Mouse (Mus musculus): ENCODE results near the gene Iqgap3.

Gene Iqgap3

GRCm38 (mm10) chr3:88094126-88094525 lies 12.4 kb downstream of the Iqgap3 start:
- no peak for DNase-seq (ENCODE audit: low spot score)

DNA sequence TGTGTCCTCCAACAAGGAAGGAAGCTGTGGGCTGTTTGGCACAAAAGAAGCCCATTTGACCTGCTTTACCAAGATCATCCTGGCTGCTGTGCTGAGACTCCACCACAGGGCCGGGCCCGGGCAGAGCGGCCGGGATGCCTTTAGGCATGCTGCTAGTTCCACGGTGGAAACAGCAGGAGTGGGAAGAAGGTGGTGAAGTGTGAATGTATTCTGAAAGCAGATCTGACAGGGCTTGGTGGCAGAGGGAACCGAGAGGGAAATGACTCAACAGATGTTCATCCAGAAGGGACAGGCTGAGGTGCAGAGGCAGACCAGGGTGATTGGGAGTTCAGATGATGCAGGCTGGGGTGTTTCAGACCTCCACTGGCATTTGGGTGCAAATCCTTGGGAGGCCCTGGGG lies 15.9 kb downstream of the Iqgap3 start:
- no peak for DNase-seq (ENCODE audit: low spot score)

DNA sequence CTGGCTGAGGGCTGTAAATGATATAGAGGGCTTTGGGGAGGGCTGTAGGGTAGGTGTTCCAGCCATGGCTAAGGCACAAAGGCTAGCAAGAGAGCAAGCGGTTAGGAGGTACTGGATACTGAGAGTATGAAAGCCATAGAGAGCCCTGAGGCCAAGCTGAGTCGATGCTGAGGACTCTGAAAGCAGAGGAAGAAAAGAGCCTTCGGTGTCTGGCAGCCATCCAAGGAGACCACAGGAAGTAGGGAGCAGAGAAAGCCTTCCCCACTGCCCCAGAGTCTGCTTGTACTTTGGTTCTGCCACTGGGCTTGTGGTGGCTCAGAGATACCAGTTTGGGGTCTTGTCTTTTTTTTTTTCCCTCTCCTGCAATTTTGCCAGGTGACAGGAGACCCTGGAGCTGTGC lies 18.5 kb downstream of the Iqgap3 start:
- DNase-seq (ENCODE audit: low spot score) = peak; percentile 32

DNA sequence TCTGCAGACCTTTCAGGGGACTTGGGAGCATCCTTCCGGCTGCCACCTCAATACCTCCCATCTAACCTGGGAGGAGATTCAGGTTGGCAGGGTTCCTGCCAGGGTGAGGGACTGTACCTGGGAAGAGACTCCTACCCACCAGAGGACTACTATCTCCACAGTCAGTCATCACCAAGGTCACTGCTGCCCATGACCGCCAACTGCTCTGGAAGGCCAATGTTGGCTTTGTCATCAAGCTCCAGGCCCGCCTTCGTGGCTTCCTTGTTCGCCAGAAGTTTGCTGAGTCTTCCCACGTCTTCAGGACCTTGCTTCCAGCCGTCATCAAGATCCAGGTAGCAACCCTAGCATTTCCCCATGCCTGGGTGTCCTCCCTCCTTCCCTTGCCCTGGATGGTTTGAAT lies 20.0 kb downstream of the Iqgap3 start:
- DNase-seq (ENCODE audit: low spot score) = no peak

DNA sequence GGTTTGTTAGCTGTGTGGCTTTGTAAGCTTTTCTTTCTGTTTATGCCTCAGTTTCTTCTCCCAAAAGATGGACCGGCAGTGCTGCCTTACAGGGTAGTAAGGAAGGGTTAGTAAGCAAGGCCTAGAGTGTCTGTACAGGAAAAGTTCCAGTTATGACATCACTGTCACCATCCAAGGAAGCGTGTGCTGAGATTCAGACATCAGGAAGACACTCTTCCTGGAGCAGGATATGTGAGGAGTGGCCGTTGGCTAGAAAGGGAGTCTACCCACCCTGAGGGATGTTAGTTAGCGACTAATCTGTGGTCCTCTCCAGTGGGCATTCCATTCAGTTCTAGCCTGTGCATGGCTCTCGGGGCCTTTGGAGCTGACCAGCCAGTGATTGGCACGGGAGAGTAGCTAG lies 20.4 kb downstream of the Iqgap3 start:
- no peak for DNase-seq (ENCODE audit: low spot score)

GRCm38 (mm10) chr3:88102611-88103010 lies 20.8 kb downstream of the Iqgap3 start:
- DNase-seq (ENCODE audit: low spot score) = peak; percentile 40

DNA sequence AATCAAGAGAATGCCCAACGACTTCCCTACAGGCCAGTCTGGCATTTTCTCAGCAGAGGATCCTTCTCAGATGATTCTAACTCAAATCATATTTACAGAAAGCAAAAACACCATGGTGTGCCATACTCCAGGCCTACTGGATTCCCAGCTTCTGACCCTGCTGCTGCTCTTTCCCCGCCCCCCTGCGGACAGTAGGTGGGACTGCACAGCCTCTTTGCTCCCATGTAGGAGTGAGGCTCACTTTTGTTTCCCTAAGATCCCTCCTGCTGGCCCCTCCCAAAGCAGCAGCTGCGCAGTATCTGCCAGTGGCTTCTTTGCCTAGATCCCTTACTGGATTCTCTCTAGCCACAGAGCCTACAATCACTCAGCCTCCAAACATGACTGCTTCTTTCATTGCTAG lies 24.4 kb downstream of the Iqgap3 start:
- DNase-seq (ENCODE audit: low spot score) = no peak

DNA sequence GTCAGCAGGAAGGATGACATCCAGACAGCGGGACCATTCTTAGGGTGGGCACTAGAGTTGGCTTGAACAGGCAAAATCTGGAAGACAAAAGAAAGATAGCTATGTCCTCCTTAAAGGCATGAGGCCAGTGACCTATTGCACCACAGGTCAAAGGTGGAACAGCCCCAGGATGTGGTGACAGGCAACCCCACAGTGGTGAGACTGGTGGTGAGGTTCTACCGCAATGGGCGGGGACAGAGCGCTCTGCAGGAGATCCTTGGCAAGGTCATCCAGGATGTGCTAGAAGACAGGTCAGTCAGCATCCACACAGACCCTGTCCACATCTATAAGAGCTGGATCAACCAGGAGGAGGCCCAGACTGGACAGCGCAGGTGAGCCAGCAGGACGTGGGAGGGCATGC lies 27.4 kb downstream of the Iqgap3 start:
- DNase-seq (ENCODE audit: low spot score) = no peak

DNA sequence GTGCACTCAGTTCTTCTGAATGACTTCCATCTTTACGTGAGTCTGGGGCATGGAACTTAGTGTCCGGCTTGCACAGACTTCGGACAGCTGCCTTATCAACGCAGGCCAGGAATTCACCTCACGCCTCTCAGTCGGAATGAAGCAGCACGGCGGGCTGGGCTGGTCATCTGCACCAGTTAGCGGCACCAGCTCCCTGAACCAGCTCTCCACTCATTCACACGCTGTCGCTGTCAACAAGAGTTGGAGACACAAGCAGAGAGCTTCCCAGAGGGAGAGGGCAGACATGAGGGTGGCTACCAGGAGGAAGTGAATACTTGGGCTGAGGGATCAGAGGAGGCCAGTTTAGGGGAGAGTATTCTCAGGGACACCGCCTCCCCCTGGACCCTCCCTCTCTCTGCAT lies 32.6 kb downstream of the Iqgap3 start:
- DNase-seq (ENCODE audit: low spot score) = no peak

- DNase-seq (ENCODE audit: low spot score) = no peak
Observed at GRCm38 (mm10) chr3:88120117-88120651, 38.4 kb downstream of the Iqgap3 start.

GRCm38 (mm10) chr3:88121164-88122131 lies 39.7 kb downstream of the Iqgap3 start:
- DNase-seq (ENCODE audit: low spot score) = no peak

GRCm38 (mm10) chr3:88125195-88125594 lies 43.4 kb downstream of the Iqgap3 start:
- no peak for DNase-seq (ENCODE audit: low spot score)

- no peak for DNase-seq (ENCODE audit: low spot score)
Observed at GRCm38 (mm10) chr3:88126181-88126580, 44.4 kb downstream of the Iqgap3 start.

GRCm38 (mm10) chr3:88127636-88128035 lies 45.9 kb downstream of the Iqgap3 start:
- no peak for DNase-seq (ENCODE audit: low spot score)

- no peak for DNase-seq (ENCODE audit: low spot score)
Observed at GRCm38 (mm10) chr3:88128056-88128455, 46.3 kb downstream of the Iqgap3 start.

GRCm38 (mm10) chr3:88129006-88129405 lies 47.2 kb downstream of the Iqgap3 start:
- no peak for DNase-seq (ENCODE audit: low spot score)

- no peak for DNase-seq (ENCODE audit: low spot score)
Observed at GRCm38 (mm10) chr3:88131071-88131470, 49.3 kb downstream of the Iqgap3 start.

GRCm38 (mm10) chr3:88132492-88132891 lies 50.7 kb downstream of the Iqgap3 start:
- DNase-seq (ENCODE audit: low spot score) = no peak

GRCm38 (mm10) chr3:88133187-88133771 lies 51.5 kb downstream of the Iqgap3 start:
- peak; percentile 32 for DNase-seq (ENCODE audit: low spot score)

DNA sequence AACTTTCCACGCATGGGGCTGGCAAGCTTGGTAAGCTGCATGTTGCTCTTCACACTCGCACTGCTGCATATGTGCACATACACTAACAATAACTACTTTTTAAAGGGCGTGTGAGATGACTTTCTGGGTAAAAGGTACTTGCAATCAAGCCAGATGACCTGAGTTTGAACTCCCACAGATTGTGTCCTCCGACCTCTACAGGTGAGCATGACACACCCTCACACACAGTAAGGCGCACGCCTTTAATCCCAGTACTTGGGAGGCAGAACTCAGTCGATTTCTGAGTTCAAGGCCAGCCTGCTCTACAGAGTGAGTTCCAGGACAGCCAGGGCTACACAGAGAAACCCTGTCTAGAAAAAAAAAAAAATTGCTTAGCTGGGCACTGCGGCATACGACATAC lies 54.6 kb downstream of the Iqgap3 start:
- DNase-seq (ENCODE audit: low spot score) = no peak

DNA sequence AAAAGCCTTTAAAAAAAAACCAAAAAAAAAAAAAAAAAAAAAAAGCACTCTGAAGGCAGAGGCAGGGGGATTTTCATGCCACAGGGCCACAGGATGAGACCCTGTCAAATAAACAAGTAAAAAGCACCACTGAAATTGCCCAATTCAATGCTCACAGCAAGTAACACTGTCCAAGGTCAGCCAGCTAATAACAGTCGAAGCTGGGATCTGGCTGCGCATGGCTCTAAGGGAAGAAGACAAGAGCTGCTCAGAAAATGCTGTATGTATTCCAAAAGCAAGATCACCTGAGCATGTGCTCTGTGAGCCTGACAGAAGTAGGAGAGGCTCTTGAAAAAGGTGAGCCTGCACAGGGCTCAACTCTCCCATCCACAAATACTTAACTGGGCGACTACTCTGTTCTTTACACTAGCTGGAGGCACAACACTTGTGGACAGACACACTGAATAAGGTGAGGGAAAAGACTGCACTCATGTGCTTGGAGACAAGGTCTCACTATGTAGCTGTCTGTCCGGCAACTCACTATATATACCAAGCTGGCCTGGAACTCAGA lies 55.2 kb downstream of the Iqgap3 start:
- no peak for DNase-seq (ENCODE audit: low spot score)

GRCm38 (mm10) chr3:88137821-88138220 lies 56.0 kb downstream of the Iqgap3 start:
- no peak for DNase-seq (ENCODE audit: low spot score)

Data from layer of hippocampus, adult 11-12 months (tissue).